Mouse (Mus musculus) hindbrain, embryonic 16.5 days (tissue): Measurements from ENCODE around the gene Ascc1. TPM values are rescaled to one million over a fixed set of nuclear protein-coding genes. Genes with fewer than 3 reads are reported as not detected.

Experiments used
- ATAC-seq: fragments of 200-750 bp; cut with Nextera tagmentation; 2 replicates; pipeline ENCODE4 v1.8.0; 2017; ENCODE audit warnings: moderate TSS enrichment, moderate library complexity
- H3K27ac ChIP-seq: fragments of 300-500 bp; sonication (generic); 2 replicates; pipeline ENCODE4 v1.5.1; 2014; ENCODE audit warnings: low read depth, mild to moderate bottlenecking, control low read depth, low read length, moderate library complexity
- H3K27me3 ChIP-seq: fragments of 300-500 bp; sonication (generic); replicated peaks from 2 replicates; pipeline ENCODE4 v1.6.1; 2014; ENCODE audit warnings: low read length; ENCODE audit not compliant: control insufficient read depth, insufficient read depth
- H3K36me3 ChIP-seq: fragments of 300-500 bp; sonication (generic); 2 replicates; pipeline ENCODE4 v1.6.1; 2014; ENCODE audit warnings: mild to moderate bottlenecking, low read length, moderate library complexity, mixed read lengths; ENCODE audit not compliant: control insufficient read depth, insufficient read depth
- H3K4me1 ChIP-seq: fragments of 300-500 bp; sonication (generic); 2 replicates; pipeline ENCODE4 v1.6.1; 2014; ENCODE audit warnings: low read depth, low read length; ENCODE audit not compliant: control insufficient read depth, insufficient read depth
- H3K4me2 ChIP-seq: fragments of 300-500 bp; sonication (generic); 2 replicates; pipeline ENCODE4 v1.6.1; 2014; ENCODE audit warnings: mild to moderate bottlenecking, low read length, control low read depth, moderate library complexity
- H3K4me3 ChIP-seq: fragments of 300-500 bp; sonication (generic); 2 replicates; pipeline ENCODE4 v1.5.1; 2014; ENCODE audit warnings: mild to moderate bottlenecking, low read length, control low read depth, moderate library complexity
- H3K9ac ChIP-seq: fragments of 300-500 bp; sonication (generic); 2 replicates; pipeline ENCODE4 v1.6.1; 2014; ENCODE audit warnings: low read depth, mild to moderate bottlenecking, control low read depth, low read length, moderate library complexity
- H3K9me3 ChIP-seq: fragments of 300-500 bp; sonication (generic); 2 replicates; pipeline ENCODE4 v1.6.1; 2014; ENCODE audit warnings: mild to moderate bottlenecking, low read length, moderate library complexity; ENCODE audit not compliant: control insufficient read depth
- WGBS: fragments of 180-500 bp; shearing (Covaris S2); extraction: QIAGEN DNeasy Blood & Tissue Kit; methylation state at CpG from one replicate; pipeline ENCODE4 v1.1.7; 2014; 5-methylcytosine and 5-hydroxymethylcytosine counted together
- polyA plus RNA-seq: library from polyadenylated mRNA; unstranded; fragments of >200 nt; fragmentation: Nextera tagmentation; extraction: Ambion mirVana; gene quantifications from 2 replicates; pipeline ENCODE4 v1.2.1, GENCODE M21; 2015

The Ascc1 gene
- polyA plus RNA-seq, 1 experiment from 2014 or later: 48.3 TPM

GRCm38 (mm10) chr10:60023751-60024150 is 21.1 kb downstream of the Ascc1 start:
- ATAC-seq: no peak
- no peak overlapping the region for H3K4me2 ChIP-seq
- 92% methylated on average over 1 of the region's 1 CpGs for WGBS

GRCm38 (mm10) chr10:60026759-60027395 is 24.3 kb downstream of the Ascc1 start:
- Histone ChIP-seq H3K36me3 (no peaks in the 10 kb centered on the region; the same call in 1 of the 2 replicates), H3K27me3 (no peaks in the 10 kb centered on the region), H3K27ac (no peak overlapping the region; the same call in 1 of the 2 replicates), H3K4me3 (no peak overlapping the region), H3K4me1 (peaks cover 17% of the 10 kb centered on the region), H3K4me2 (no peak overlapping the region), H3K9me3 (no peaks in the 10 kb centered on the region), H3K9ac (no peak overlapping the region)
- ATAC-seq: no peak
- 72% methylated on average over 13 of the region's 13 CpGs for WGBS

More at GRCm38 (mm10) chr10:60023751-60024150, 21.1 kb downstream of the Ascc1 start:
- Histone ChIP-seq H3K9me3 (no peaks in the 10 kb centered on the region), H3K4me1 (peaks cover 13% of the 10 kb centered on the region), H3K4me3 (no peak overlapping the region), H3K27ac (no peak overlapping the region), H3K27me3 (no peaks in the 10 kb centered on the region), H3K36me3 (no peaks in the 10 kb centered on the region; the same call in none of the 2 replicates), H3K9ac (no peak overlapping the region)

GRCm38 (mm10) chr10:60027619-60028084 is 25.0 kb downstream of the Ascc1 start:
- Histone ChIP-seq H3K4me1 (peaks cover 19% of the 10 kb centered on the region), H3K4me2 (no peak overlapping the region), H3K9ac (no peak overlapping the region), H3K9me3 (no peaks in the 10 kb centered on the region), H3K4me3 (no peak overlapping the region), H3K27ac (no peak overlapping the region), H3K27me3 (no peaks in the 10 kb centered on the region), H3K36me3 (no peaks in the 10 kb centered on the region)
- ATAC-seq: no peak; the same call in 1 of the 2 replicates
- 55% methylated on average over 2 of the region's 2 CpGs for WGBS

GRCm38 (mm10) chr10:60028181-60028580 is 25.6 kb downstream of the Ascc1 start:
- 85% methylated on average over 7 of the region's 7 CpGs for whole genome bisulfite sequencing
- Histone ChIP-seq H3K36me3 (no peaks in the 10 kb centered on the region), H3K9me3 (no peaks in the 10 kb centered on the region), H3K4me2 (no peak overlapping the region), H3K4me1 (peaks cover 19% of the 10 kb centered on the region), H3K27me3 (no peaks in the 10 kb centered on the region), H3K27ac (peak overlapping the region; percentile 20), H3K9ac (no peak overlapping the region), H3K4me3 (no peak overlapping the region)
- no peak for ATAC-seq

- no peaks in the 10 kb centered on the region for H3K27me3 ChIP-seq
- ATAC-seq: peak; percentile 32; the same call in 1 of the 2 replicates
- H3K4me3 ChIP-seq: no peak overlapping the region
- no peak overlapping the region for H3K4me2 ChIP-seq
- peak overlapping the region; percentile 32; the same call in 1 of the 2 replicates for H3K27ac ChIP-seq
- no peaks in the 10 kb centered on the region for H3K36me3 ChIP-seq
- 38% methylated on average over 7 of the region's 7 CpGs for WGBS
- H3K9ac ChIP-seq: no peak overlapping the region
- H3K4me1 ChIP-seq: peaks cover 19% of the 10 kb centered on the region
- H3K9me3 ChIP-seq: no peaks in the 10 kb centered on the region
Measured at GRCm38 (mm10) chr10:60028979-60029378, 26.4 kb downstream of the Ascc1 start.

- no peak for ATAC-seq
- no peak overlapping the region for H3K4me2 ChIP-seq
- H3K27ac ChIP-seq: no peak overlapping the region
- 88% methylated on average over 4 of the region's 4 CpGs for WGBS
- no peak overlapping the region for H3K9ac ChIP-seq
- H3K4me1 ChIP-seq: peaks cover 19% of the 10 kb centered on the region
- H3K27me3 ChIP-seq: no peaks in the 10 kb centered on the region
- no peak overlapping the region for H3K4me3 ChIP-seq
- no peaks in the 10 kb centered on the region for H3K9me3 ChIP-seq
- no peaks in the 10 kb centered on the region for H3K36me3 ChIP-seq
Measured at GRCm38 (mm10) chr10:60029387-60029786, 26.8 kb downstream of the Ascc1 start.

- 68% methylated on average over 8 of the region's 8 CpGs for WGBS
- no peaks in the 10 kb centered on the region for H3K27me3 ChIP-seq
- no peak overlapping the region for H3K27ac ChIP-seq
- no peak overlapping the region for H3K4me2 ChIP-seq
- no peaks in the 10 kb centered on the region for H3K36me3 ChIP-seq
- H3K9me3 ChIP-seq: no peaks in the 10 kb centered on the region
- H3K4me3 ChIP-seq: no peak overlapping the region
- no peak overlapping the region for H3K9ac ChIP-seq
- ATAC-seq: no peak
- H3K4me1 ChIP-seq: peaks cover 19% of the 10 kb centered on the region
Measured at GRCm38 (mm10) chr10:60031562-60031961, 29.0 kb downstream of the Ascc1 start.

GRCm38 (mm10) chr10:60031985-60032384 is 29.4 kb downstream of the Ascc1 start:
- Histone ChIP-seq H3K9ac (no peak overlapping the region), H3K4me1 (peaks cover 15% of the 10 kb centered on the region), H3K4me2 (no peak overlapping the region), H3K4me3 (no peak overlapping the region), H3K36me3 (no peaks in the 10 kb centered on the region), H3K27ac (no peak overlapping the region), H3K27me3 (no peaks in the 10 kb centered on the region), H3K9me3 (no peaks in the 10 kb centered on the region)
- peak; percentile 28; the same call in 1 of the 2 replicates for ATAC-seq
- WGBS: 45% methylated on average over 2 of the region's 2 CpGs

- Histone ChIP-seq H3K4me3 (no peak overlapping the region), H3K27me3 (no peaks in the 10 kb centered on the region), H3K9ac (no peak overlapping the region), H3K9me3 (no peaks in the 10 kb centered on the region), H3K27ac (no peak overlapping the region), H3K4me1 (peaks cover 13% of the 10 kb centered on the region), H3K36me3 (no peaks in the 10 kb centered on the region), H3K4me2 (no peak overlapping the region)
- no peak for ATAC-seq
- 44% methylated on average over 2 of the region's 2 CpGs for WGBS
Measured at GRCm38 (mm10) chr10:60032622-60033021, 30.0 kb downstream of the Ascc1 start.
